Mouse (Mus musculus): ENCODE measurements at regions not wholly inside any gene's neighbourhood (a gene's known extent, or its start where the extent isn't known, plus 50 kb on each side); places are given as distances from the start of the nearest gene placed in this dataset.

DNA sequence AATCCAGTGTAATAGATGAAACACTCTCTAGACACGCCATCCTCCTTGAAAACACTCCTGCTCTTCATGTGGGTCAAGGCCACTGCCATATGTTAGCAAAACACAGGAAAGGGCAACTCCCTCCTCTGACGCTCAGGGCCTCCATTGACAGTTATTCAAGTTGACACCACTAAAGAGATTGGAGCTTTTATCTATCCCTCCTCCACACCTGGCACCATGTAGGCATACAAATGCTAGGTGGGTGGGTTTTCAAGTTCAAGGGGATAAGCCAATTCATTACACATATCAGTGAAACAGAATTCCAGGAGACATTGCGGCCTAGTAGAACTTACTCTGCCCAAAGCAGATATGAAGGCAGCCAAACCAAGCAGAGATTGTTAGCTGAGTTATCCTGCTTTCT is 331.0 kb downstream of the Tns1 start:
- no peak for TF ChIP-seq CTCF (conservative IDR thresholded peaks at IDR 0.05; ENCODE audit: insufficient read depth, insufficient read length, low read depth, low read length)
- TF ChIP-seq POLR2A (IDR thresholded peaks at IDR 0.05; ENCODE audit: low read depth, low read length): no peak
